Mouse (Mus musculus): ENCODE measurements around the gene Mthfd1. TPM values are rescaled to one million over a fixed set of nuclear protein-coding genes. Genes with fewer than 3 reads are reported as not detected.

Gene Mthfd1
- total RNA-seq, 1 experiment = 182 TPM

DNA sequence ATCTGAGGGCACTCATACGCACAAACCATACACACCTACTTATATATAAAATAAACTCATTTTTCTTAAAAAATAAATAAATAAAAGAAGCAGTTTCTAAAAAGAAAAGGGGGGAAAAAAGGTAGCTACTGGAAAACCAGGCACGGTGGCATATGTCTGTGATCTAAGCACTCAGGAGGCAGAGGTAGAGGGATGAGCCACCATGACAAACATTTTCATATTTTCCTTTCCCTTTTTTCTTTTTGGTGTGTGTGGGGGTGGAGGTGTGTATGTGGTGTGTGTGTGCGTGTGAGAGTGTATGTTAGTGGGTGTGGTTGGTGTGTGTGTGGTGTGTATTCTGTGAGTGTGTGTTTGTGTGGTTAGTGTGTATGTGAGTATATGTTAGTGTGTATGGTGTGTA lies 14.4 kb upstream of the Mthfd1 start:
- no peak overlapping the region for H3K9ac ChIP-seq (ENCODE audit: insufficient read depth, low read depth, low read length, poor library complexity, severe bottlenecking)
- no peak overlapping the region for H3K27ac ChIP-seq (ENCODE audit: insufficient read depth, low read depth, low read length, poor library complexity, severe bottlenecking)
- DNase-seq (ENCODE audit: low read depth, low spot score) = no peak
- H3K9me3 ChIP-seq (ENCODE audit: control insufficient read depth, insufficient read depth, low read depth, low read length) = no peaks in the 10 kb centered on the region
- peaks cover 0 to 11% of the 10 kb centered on the region in 2 experiments; a peak in 2 of 4 replicates for H3K4me1 ChIP-seq (ENCODE audit: control insufficient read depth in 2 of 2, insufficient read depth in 2 of 2, low read length in 2 of 2, poor library complexity in 1 of 2)
- no peak for TF ChIP-seq ZNF384 (IDR thresholded peaks at IDR 0.05; ENCODE audit: low read depth, low read length)
- TF ChIP-seq HCFC1 (IDR thresholded peaks at IDR 0.05; ENCODE audit: borderline replicate concordance, insufficient read depth, low read length) = no peak
- TF ChIP-seq ZC3H11A (IDR thresholded peaks at IDR 0.05; ENCODE audit: borderline replicate concordance, low read depth, low read length) = no peak
- no peak for TF ChIP-seq MAFK (IDR thresholded peaks at IDR 0.05; ENCODE audit: insufficient read depth, low read depth, low read length)
- no peak for TF ChIP-seq CHD2 (IDR thresholded peaks at IDR 0.05; ENCODE audit: low read depth, low read length)
- no peaks in the 10 kb centered on the region for H3K36me3 ChIP-seq (ENCODE audit: control insufficient read depth, insufficient read depth, low read length, poor library complexity, severe bottlenecking)
- no peak overlapping the region for H3K4me3 ChIP-seq (ENCODE audit: insufficient read depth in 1 of 2, low read depth in 1 of 2, low read length in 2 of 2, poor library complexity in 1 of 2, severe bottlenecking in 1 of 2)
- in situ Hi-C loops (cut with MboI; ENCODE audit: low sequenced_read_pairs in 2 of 2, unreplicated experiment in 2 of 2) = no loop called here

DNA sequence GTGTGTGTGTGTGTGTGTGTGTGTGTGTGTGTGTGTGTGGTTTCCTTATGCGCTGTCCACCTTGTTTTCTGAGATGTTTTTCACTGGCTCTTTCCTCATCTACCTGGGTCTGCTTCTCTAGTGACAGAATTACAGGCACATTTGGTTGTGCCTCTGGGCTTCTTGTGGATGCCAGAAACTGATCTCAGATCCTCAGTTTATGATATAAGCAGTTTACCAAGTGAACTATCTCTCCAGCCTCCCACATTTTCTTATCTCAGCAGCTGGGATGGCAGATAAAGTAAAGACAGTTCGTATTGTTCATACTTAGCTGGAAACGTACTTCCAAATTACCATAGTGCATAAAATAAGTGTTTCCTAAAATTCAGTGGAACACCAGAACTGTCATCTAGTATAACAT lies 14.0 kb upstream of the Mthfd1 start:
- H3K9ac ChIP-seq (ENCODE audit: insufficient read depth, low read depth, low read length, poor library complexity, severe bottlenecking) = no peak overlapping the region
- DNase-seq (ENCODE audit: low read depth, low spot score) = no peak
- TF ChIP-seq MAFK (IDR thresholded peaks at IDR 0.05; ENCODE audit: insufficient read depth, low read depth, low read length) (no peak), ZC3H11A (IDR thresholded peaks at IDR 0.05; ENCODE audit: borderline replicate concordance, low read depth, low read length) (no peak), CHD2 (IDR thresholded peaks at IDR 0.05; ENCODE audit: low read depth, low read length) (no peak), ZNF384 (IDR thresholded peaks at IDR 0.05; ENCODE audit: low read depth, low read length) (no peak), HCFC1 (IDR thresholded peaks at IDR 0.05; ENCODE audit: borderline replicate concordance, insufficient read depth, low read length) (no peak)
- no peak overlapping the region for H3K27ac ChIP-seq (ENCODE audit: insufficient read depth, low read depth, low read length, poor library complexity, severe bottlenecking)
- H3K4me1 ChIP-seq (ENCODE audit: control insufficient read depth in 2 of 2, insufficient read depth in 2 of 2, low read length in 2 of 2, poor library complexity in 1 of 2) = peaks cover 0 to 11% of the 10 kb centered on the region in 2 experiments; a peak in 2 of 4 replicates
- H3K36me3 ChIP-seq (ENCODE audit: control insufficient read depth, insufficient read depth, low read length, poor library complexity, severe bottlenecking) = no peaks in the 10 kb centered on the region
- in situ Hi-C loops (cut with MboI; ENCODE audit: low sequenced_read_pairs in 2 of 2, unreplicated experiment in 2 of 2) = no loop called here
- no peaks in the 10 kb centered on the region for H3K9me3 ChIP-seq (ENCODE audit: control insufficient read depth, insufficient read depth, low read depth, low read length)
- H3K4me3 ChIP-seq (ENCODE audit: insufficient read depth in 1 of 2, low read depth in 1 of 2, low read length in 2 of 2, poor library complexity in 1 of 2, severe bottlenecking in 1 of 2) = no peak overlapping the region

DNA sequence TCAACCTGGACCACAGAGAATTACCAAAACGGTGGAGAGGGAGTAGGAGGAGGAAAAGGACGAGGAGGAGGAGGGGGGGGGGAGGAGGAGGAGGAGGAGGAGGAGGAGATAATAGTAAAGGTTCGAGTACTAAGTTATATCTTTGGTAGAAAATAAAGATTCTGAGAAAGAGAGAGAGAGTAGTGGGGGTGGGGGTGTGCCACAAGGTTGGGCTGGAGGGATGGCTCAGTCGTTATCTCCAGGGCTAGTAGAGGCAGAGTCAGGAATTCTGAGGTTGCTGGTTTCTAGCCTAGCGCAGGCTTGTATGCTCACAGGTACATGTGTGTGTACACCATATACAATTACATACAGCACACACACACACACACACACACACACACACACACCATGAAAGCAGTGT lies 13.3 kb upstream of the Mthfd1 start:
- no peak for DNase-seq (ENCODE audit: low read depth, low spot score)
- in situ Hi-C loops (cut with MboI; ENCODE audit: low sequenced_read_pairs in 2 of 2, unreplicated experiment in 2 of 2) = no loop called here
- H3K9me3 ChIP-seq (ENCODE audit: control insufficient read depth, insufficient read depth, low read depth, low read length) = no peaks in the 10 kb centered on the region

DNA sequence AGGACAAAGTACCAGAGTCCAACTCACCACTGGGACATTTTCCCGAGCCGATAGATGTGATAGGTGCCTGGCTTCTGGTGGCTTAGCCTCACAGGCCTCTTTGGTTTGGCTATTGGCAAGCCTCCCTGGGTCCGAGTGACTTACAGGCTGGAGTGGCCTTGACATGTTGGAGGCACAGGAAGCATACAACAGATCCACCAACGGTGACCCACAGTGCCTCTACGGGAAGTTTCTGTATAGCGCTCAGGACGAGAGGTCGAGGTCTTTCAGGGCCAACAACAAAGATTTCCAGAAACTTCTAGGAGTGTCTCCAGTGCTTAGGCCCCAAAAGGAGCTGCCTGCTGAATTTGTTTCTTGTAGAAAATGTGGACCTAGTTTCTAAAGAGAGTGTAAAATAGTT lies 10.1 kb upstream of the Mthfd1 start:
- Histone ChIP-seq H3K9me3 (ENCODE audit: control insufficient read depth, insufficient read depth, low read depth, low read length) (no peaks in the 10 kb centered on the region), H3K9ac (ENCODE audit: insufficient read depth, low read depth, low read length, poor library complexity, severe bottlenecking) (no peak overlapping the region), H3K36me3 (ENCODE audit: control insufficient read depth, insufficient read depth, low read length, poor library complexity, severe bottlenecking) (no peaks in the 10 kb centered on the region), H3K4me3 (ENCODE audit: insufficient read depth in 1 of 2, low read depth in 1 of 2, low read length in 2 of 2, poor library complexity in 1 of 2, severe bottlenecking in 1 of 2) (no peak overlapping the region), H3K4me1 (ENCODE audit: control insufficient read depth in 2 of 2, insufficient read depth in 2 of 2, low read length in 2 of 2, poor library complexity in 1 of 2) (peaks cover 0 to 12% of the 10 kb centered on the region in 2 experiments; a peak in 3 of 4 replicates), H3K27ac (ENCODE audit: insufficient read depth, low read depth, low read length, poor library complexity, severe bottlenecking) (no peak overlapping the region)
- DNase-seq (ENCODE audit: low read depth, low spot score) = no peak
- in situ Hi-C loops (cut with MboI; ENCODE audit: low sequenced_read_pairs in 2 of 2, unreplicated experiment in 2 of 2) = no loop called here
- no peak for TF ChIP-seq CHD2 (IDR thresholded peaks at IDR 0.05; ENCODE audit: low read depth, low read length)
- no peak for TF ChIP-seq ZNF384 (IDR thresholded peaks at IDR 0.05; ENCODE audit: low read depth, low read length)
- TF ChIP-seq HCFC1 (IDR thresholded peaks at IDR 0.05; ENCODE audit: borderline replicate concordance, insufficient read depth, low read length) = no peak
- no peak for TF ChIP-seq ZC3H11A (IDR thresholded peaks at IDR 0.05; ENCODE audit: borderline replicate concordance, low read depth, low read length)
- no peak for TF ChIP-seq MAFK (IDR thresholded peaks at IDR 0.05; ENCODE audit: insufficient read depth, low read depth, low read length)

More for the DNA sequence above, 13.3 kb upstream of the Mthfd1 start:
- Histone ChIP-seq H3K9ac (ENCODE audit: insufficient read depth, low read depth, low read length, poor library complexity, severe bottlenecking) (no peak overlapping the region), H3K4me3 (ENCODE audit: insufficient read depth in 1 of 2, low read depth in 1 of 2, low read length in 2 of 2, poor library complexity in 1 of 2, severe bottlenecking in 1 of 2) (no peak overlapping the region), H3K4me1 (ENCODE audit: control insufficient read depth in 2 of 2, insufficient read depth in 2 of 2, low read length in 2 of 2, poor library complexity in 1 of 2) (peaks cover 0 to 11% of the 10 kb centered on the region in 2 experiments; a peak in 2 of 4 replicates), H3K36me3 (ENCODE audit: control insufficient read depth, insufficient read depth, low read length, poor library complexity, severe bottlenecking) (no peaks in the 10 kb centered on the region), H3K27ac (ENCODE audit: insufficient read depth, low read depth, low read length, poor library complexity, severe bottlenecking) (no peak overlapping the region)
- TF ChIP-seq CHD2 (IDR thresholded peaks at IDR 0.05; ENCODE audit: low read depth, low read length) = no peak
- TF ChIP-seq MAFK (IDR thresholded peaks at IDR 0.05; ENCODE audit: insufficient read depth, low read depth, low read length) = no peak
- no peak for TF ChIP-seq ZC3H11A (IDR thresholded peaks at IDR 0.05; ENCODE audit: borderline replicate concordance, low read depth, low read length)
- no peak for TF ChIP-seq ZNF384 (IDR thresholded peaks at IDR 0.05; ENCODE audit: low read depth, low read length)
- no peak for TF ChIP-seq HCFC1 (IDR thresholded peaks at IDR 0.05; ENCODE audit: borderline replicate concordance, insufficient read depth, low read length)

DNA sequence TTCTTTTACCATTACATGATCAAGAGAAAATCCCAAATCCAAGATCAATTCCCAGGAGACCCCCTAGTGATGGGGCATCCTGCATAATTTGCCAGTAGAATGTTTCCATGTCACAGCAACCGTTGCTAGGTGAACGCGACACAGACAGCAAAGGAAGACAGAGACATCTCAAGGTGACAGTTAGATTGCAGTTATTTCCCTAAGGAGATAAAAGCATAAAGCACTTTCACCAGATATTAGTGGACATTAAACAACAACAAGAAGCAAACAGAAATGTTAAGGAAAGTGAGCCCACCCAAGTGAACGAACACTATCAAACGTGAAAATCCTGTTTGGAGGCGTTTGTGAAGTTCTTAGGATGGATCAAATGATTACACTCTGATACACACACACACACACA lies 8.5 kb upstream of the Mthfd1 start, which contains the start of gene Tex21:
Gene Tex21, minus strand, starts transcription at position 101 of the 400 bp plus-strand sequence.
- H3K9me3 ChIP-seq (ENCODE audit: control insufficient read depth, insufficient read depth, low read depth, low read length) = no peaks in the 10 kb centered on the region
- H3K27ac ChIP-seq (ENCODE audit: insufficient read depth, low read depth, low read length, poor library complexity, severe bottlenecking) = no peak within 1 kb of the TSS
- no peak for DNase-seq (ENCODE audit: low read depth, low spot score)
- TF ChIP-seq ZNF384 (IDR thresholded peaks at IDR 0.05; ENCODE audit: low read depth, low read length) (no peak), HCFC1 (IDR thresholded peaks at IDR 0.05; ENCODE audit: borderline replicate concordance, insufficient read depth, low read length) (no peak), MAFK (IDR thresholded peaks at IDR 0.05; ENCODE audit: insufficient read depth, low read depth, low read length) (no peak), CHD2 (IDR thresholded peaks at IDR 0.05; ENCODE audit: low read depth, low read length) (no peak), ZC3H11A (IDR thresholded peaks at IDR 0.05; ENCODE audit: borderline replicate concordance, low read depth, low read length) (no peak)
- no peak within 1 kb of the TSS for H3K9ac ChIP-seq (ENCODE audit: insufficient read depth, low read depth, low read length, poor library complexity, severe bottlenecking)
- H3K36me3 ChIP-seq (ENCODE audit: control insufficient read depth, insufficient read depth, low read length, poor library complexity, severe bottlenecking) = no peaks in the 10 kb centered on the region
- in situ Hi-C loops (cut with MboI; ENCODE audit: low sequenced_read_pairs in 2 of 2, unreplicated experiment in 2 of 2) = no loop called here
- peaks cover 0 to 17% of the 10 kb centered on the region in 2 experiments; a peak in 3 of 4 replicates for H3K4me1 ChIP-seq (ENCODE audit: control insufficient read depth in 2 of 2, insufficient read depth in 2 of 2, low read length in 2 of 2, poor library complexity in 1 of 2)
- no peak within 1 kb of the TSS for H3K4me3 ChIP-seq (ENCODE audit: insufficient read depth in 1 of 2, low read depth in 1 of 2, low read length in 2 of 2, poor library complexity in 1 of 2, severe bottlenecking in 1 of 2)

Measured in ES-E14 (cell line).